Mouse (Mus musculus): ENCODE measurements around the gene Olfr548-ps1. TPM values are rescaled to one million over a fixed set of nuclear protein-coding genes. Genes with fewer than 3 reads are reported as not detected.

The Olfr548-ps1 gene
- polyA plus RNA-seq, 1 experiment: not detected

DNA sequence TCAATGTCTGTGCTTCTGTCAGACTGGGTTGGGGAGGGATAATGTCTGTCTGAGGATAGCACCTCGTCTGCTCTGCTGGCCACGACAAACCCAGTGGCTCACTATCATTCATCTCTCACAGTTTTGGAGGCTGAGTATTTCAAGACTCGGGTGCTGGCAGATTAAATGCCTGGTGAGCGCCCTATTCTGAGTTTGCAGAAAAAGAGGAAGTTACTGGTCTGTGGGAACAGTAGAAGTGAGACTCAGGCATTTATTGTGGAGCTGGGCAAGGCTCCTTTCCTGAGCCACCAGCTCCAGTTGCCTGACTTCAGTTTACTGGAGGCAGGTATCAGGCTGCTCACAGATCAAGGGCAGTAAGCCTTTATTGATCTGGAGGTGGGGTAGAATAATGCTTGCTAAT, 26.6 kb upstream of the Olfr548-ps1 start:
- TF ChIP-seq CTCF (IDR thresholded peaks at IDR 0.05; ENCODE audit: low read depth, low read length) (no peak), POLR2A (IDR thresholded peaks at IDR 0.05; ENCODE audit: borderline replicate concordance, low read depth, low read length) (no peak)
- Histone ChIP-seq H3K27ac (ENCODE audit: insufficient read depth, low read depth, low read length) (no peak overlapping the region), H3K4me3 (ENCODE audit: insufficient read depth, low read length) (no peak overlapping the region), H3K4me1 (ENCODE audit: control insufficient read depth, insufficient read depth, low read length) (peaks cover 9% of the 10 kb centered on the region)

DNA sequence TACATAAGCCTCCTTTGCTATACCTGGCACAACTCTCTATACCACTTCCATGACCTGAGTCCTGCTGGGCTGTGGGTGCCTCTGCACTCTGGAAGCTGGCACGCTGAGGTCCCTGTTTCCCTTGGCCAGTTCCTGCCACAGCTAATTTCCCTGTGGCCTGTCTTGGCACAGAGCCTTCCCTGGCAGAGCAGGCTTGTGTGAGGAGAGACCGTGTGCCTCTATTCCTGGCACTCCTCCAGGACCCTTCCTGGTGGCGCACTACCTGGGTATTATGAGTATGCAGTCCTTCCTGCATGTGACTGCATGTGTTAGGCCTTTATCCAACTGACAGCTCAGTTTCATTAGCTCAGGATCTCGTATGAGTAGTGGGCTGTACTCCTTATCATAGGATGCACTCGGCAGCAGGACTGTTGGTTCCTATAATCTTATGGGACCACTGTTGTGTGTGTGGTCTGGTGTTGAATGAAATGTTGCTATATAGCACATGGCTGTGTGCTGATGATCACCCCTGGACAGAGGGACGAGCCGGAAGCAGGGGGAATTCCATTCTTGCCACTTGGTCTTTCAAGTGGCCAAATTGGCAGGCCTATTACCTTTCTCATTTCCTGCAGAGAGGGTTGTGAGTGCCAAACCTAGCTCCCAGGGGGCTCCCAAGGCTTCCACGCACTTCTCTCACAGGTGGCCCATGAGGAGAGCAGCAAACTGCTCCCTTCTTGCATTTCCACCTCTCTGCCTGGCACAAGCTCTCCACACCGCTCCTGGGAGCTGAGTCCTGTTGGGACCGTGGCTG, 24.2 kb upstream of the Olfr548-ps1 start:
- TF ChIP-seq CTCF (IDR thresholded peaks at IDR 0.05; ENCODE audit: low read depth, low read length) (no peak), POLR2A (IDR thresholded peaks at IDR 0.05; ENCODE audit: borderline replicate concordance, low read depth, low read length) (no peak)
- no peak overlapping the region for H3K4me3 ChIP-seq (ENCODE audit: insufficient read depth, low read length)
- peaks cover 9% of the 10 kb centered on the region for H3K4me1 ChIP-seq (ENCODE audit: control insufficient read depth, insufficient read depth, low read length)
- no peak overlapping the region for H3K27ac ChIP-seq (ENCODE audit: insufficient read depth, low read depth, low read length)

DNA sequence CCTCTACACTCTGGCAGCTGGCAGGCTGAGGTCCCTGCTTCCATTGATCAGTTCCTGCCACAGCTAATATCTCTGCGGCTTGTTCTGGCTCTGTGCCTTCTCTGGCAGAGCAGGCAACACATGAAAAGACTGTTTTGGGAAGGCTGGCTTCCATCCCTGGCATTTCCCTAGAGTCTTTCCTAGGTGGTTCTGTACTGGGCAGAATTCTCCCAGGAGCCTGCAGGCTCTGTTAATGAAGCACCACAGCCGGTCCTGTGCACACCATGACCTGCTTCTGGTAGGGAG, 23.7 kb upstream of the Olfr548-ps1 start:
- Histone ChIP-seq H3K4me1 (ENCODE audit: control insufficient read depth, insufficient read depth, low read length) (peaks cover 9% of the 10 kb centered on the region), H3K27ac (ENCODE audit: insufficient read depth, low read depth, low read length) (no peak overlapping the region), H3K4me3 (ENCODE audit: insufficient read depth, low read length) (no peak overlapping the region)
- TF ChIP-seq CTCF (IDR thresholded peaks at IDR 0.05; ENCODE audit: low read depth, low read length) (no peak), POLR2A (IDR thresholded peaks at IDR 0.05; ENCODE audit: borderline replicate concordance, low read depth, low read length) (no peak)

DNA sequence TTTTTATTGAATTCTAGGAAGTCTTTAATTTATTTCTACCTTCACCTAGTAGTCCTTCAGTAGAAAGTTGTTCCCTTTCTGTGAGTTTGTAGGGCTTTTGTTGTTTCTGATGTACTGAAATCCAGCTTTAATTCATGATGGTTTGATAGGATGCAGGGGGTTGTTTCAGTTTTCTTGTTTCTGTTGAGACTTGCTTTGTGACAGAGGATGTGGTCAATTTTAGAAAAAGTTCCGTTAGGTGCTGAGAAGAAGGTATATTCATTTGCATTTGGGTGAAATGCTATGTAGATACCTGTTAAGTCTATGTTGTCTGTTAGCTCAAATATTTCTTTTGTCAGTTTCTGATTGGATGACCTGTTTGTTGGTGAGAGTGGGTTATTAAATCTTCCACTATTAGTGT, 11.6 kb upstream of the Olfr548-ps1 start:
- Histone ChIP-seq H3K27ac (ENCODE audit: insufficient read depth, low read depth, low read length) (no peak overlapping the region), H3K4me1 (ENCODE audit: control insufficient read depth, insufficient read depth, low read length) (no peaks in the 10 kb centered on the region), H3K4me3 (ENCODE audit: insufficient read depth, low read length) (no peak overlapping the region)
- TF ChIP-seq CTCF (IDR thresholded peaks at IDR 0.05; ENCODE audit: low read depth, low read length): no peak
- no peak for TF ChIP-seq POLR2A (IDR thresholded peaks at IDR 0.05; ENCODE audit: borderline replicate concordance, low read depth, low read length)

DNA sequence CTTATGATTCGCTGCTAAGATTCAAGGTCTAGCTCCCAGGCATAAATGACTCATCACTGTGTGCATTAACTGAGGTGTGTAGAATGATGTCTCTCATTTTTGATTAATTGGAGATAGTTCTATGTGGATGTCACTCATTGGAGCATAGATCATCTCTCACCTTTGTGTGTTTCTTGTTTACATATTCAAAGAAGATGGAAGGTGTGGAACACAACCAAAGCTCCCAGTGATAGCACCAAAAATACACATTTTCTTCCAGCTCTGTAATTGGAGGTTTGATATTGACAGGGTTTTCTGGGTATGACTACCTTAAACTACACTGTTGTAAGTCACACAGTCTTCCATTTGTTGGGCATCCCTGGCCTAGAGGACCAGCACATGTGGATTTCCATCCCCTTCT, 6.2 kb upstream of the Olfr548-ps1 start, which contains the start of gene Olfr547:
TSS of gene Olfr547 (plus strand) at position 301 of the 400 bp plus-strand sequence.
- TF ChIP-seq POLR2A (IDR thresholded peaks at IDR 0.05; ENCODE audit: borderline replicate concordance, low read depth, low read length): no peak
- no peak for TF ChIP-seq CTCF (IDR thresholded peaks at IDR 0.05; ENCODE audit: low read depth, low read length)
- H3K27ac ChIP-seq (ENCODE audit: insufficient read depth, low read depth, low read length): no peak within 1 kb of the TSS
- no peaks in the 10 kb centered on the region for H3K4me1 ChIP-seq (ENCODE audit: control insufficient read depth, insufficient read depth, low read length)
- no peak within 1 kb of the TSS for H3K4me3 ChIP-seq (ENCODE audit: insufficient read depth, low read length)

DNA sequence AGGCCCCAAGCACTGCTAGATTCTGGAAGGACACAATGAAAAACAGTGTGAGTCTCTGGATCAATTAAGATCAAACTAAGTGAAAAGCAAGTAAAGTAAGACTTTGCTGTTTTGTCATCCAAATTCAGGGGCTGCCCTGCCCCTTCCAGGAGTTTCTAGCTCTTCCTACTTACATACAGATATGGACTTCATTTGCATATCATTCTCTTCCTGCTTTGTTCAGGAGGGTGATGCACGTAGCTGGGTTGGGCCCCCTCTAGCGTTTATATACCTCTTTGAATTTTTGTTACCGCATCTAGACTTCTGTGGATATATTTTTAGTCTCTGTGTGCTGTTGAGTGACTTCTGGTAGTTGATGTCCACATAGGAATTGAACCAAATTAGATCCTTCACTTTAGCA, 555 bp downstream of the Olfr548-ps1 start:
- peaks cover 4% of the 10 kb centered on the region; the same call in 1 of the 2 replicates for H3K4me1 ChIP-seq (ENCODE audit: control insufficient read depth, insufficient read depth, low read length)
- TF ChIP-seq CTCF (IDR thresholded peaks at IDR 0.05; ENCODE audit: low read depth, low read length) (no peak), POLR2A (IDR thresholded peaks at IDR 0.05; ENCODE audit: borderline replicate concordance, low read depth, low read length) (no peak)
- H3K4me3 ChIP-seq (ENCODE audit: insufficient read depth, low read length): no peak overlapping the region
- H3K27ac ChIP-seq (ENCODE audit: insufficient read depth, low read depth, low read length): no peak overlapping the region

DNA sequence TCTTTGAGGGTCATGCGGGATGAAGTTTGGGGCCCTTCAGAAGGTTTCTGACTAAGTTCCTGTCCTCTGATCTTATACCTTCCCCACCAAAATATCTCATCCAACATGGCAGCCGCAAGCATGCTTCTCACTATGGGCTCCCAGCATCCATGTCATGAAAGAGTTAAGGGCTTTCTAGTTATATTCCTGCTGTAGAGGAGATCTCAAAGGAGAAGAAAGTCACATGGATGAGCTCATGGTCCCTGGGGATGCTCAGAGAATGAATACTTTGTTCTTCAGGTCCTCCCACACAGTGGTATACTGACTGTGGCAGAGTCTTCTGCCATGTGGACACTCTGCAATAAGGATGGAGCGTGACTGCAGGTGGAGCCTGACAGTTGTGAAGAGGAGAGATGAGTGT, 8.9 kb downstream of the Olfr548-ps1 start, which contains the start of gene Olfr549:
TSS of gene Olfr549 (plus strand) at position 301 of the 400 bp plus-strand sequence.
- Histone ChIP-seq H3K4me3 (ENCODE audit: insufficient read depth, low read length) (no peak within 1 kb of the TSS), H3K4me1 (ENCODE audit: control insufficient read depth, insufficient read depth, low read length) (peaks cover 2% of the 10 kb centered on the region; the same call in 1 of the 2 replicates), H3K27ac (ENCODE audit: insufficient read depth, low read depth, low read length) (no peak within 1 kb of the TSS)
- TF ChIP-seq CTCF (IDR thresholded peaks at IDR 0.05; ENCODE audit: low read depth, low read length) (no peak), POLR2A (IDR thresholded peaks at IDR 0.05; ENCODE audit: borderline replicate concordance, low read depth, low read length) (no peak)

DNA sequence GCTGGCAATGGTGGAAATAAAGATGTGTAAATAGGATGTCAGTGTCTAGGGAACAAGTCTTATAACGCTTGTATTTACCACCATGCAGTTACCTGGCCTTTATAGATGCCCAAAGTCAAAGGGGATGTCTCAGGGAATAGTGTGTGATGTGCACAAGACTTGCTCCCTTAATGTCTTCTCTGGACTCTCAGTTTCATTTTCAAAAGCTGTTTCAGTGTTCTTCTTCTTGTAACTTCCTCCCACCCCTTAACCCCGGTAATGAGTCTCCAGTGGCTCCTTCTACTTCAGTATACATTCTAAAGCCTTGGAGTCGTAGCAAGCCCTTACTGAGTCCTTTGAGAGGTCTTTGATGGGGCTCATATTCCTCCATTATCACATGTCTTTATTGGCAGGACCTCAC, 12.6 kb downstream of the Olfr548-ps1 start:
- H3K27ac ChIP-seq (ENCODE audit: insufficient read depth, low read depth, low read length): no peak overlapping the region
- TF ChIP-seq POLR2A (IDR thresholded peaks at IDR 0.05; ENCODE audit: borderline replicate concordance, low read depth, low read length): no peak
- no peak for TF ChIP-seq CTCF (IDR thresholded peaks at IDR 0.05; ENCODE audit: low read depth, low read length)
- H3K4me3 ChIP-seq (ENCODE audit: insufficient read depth, low read length): no peak overlapping the region
- H3K4me1 ChIP-seq (ENCODE audit: control insufficient read depth, insufficient read depth, low read length): peaks cover 2% of the 10 kb centered on the region; the same call in 1 of the 2 replicates

DNA sequence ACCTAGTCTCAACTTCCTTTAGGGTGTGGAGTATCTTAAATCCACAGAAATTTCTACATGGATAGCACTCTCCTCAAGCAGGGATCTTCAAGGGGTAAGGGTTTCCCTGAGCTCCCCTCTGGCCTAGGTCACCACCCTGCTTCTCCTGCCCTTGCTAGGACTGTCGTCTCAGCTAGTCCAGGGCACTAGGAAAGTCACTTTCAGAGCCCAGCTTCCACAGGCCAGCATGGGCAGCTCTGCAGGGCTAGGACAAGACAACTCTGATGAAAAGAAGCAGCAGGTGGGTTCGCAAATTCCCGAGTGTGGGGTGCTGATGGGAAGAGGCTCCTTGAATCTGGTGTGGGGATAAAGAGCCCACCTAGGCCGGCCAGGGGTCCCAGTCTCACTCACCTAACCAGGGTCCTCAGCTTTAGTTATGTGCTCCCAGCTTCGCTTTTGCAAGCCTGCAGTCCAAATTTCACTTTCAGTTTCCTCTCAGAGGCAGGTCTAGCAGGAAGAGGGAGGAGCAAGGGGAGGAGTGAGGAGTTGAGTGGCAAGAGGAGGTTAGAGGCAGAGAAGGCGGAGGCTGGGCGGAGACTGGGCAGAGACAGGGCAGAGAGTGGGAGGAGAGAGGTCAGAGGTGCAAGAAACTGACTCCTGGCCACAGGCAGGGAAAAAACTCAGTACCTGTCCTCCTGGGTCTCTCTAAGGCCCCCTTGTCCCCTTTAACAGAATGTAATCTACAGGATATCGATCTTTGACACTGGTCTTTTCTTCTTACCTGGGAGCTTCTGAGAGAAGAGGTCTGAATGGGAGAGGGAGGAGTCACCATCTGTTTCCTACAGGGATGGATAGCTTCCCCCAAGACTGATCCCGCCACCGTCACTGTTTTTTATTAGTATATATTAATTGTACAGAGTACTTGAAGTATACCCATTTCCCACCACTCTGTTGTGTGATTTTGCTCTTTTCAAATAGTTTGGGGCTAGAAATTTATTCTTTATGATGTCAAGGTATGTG, 24.6 kb downstream of the Olfr548-ps1 start, which contains the start of gene Trim21:
TSS of gene Trim21 (minus strand) at position 488 of the 999 bp plus-strand sequence.
- no peak for TF ChIP-seq CTCF (IDR thresholded peaks at IDR 0.05; ENCODE audit: low read depth, low read length)
- no peak for TF ChIP-seq POLR2A (IDR thresholded peaks at IDR 0.05; ENCODE audit: borderline replicate concordance, low read depth, low read length)
- peak within 1 kb of the TSS; percentile 19; the same call in 1 of the 2 replicates for H3K27ac ChIP-seq (ENCODE audit: insufficient read depth, low read depth, low read length)
- peaks cover 31% of the 10 kb centered on the region for H3K4me1 ChIP-seq (ENCODE audit: control insufficient read depth, insufficient read depth, low read length)
- H3K4me3 ChIP-seq (ENCODE audit: insufficient read depth, low read length): peak within 1 kb of the TSS; percentile 79

Measured in bone marrow macrophage, adult 2 months (primary cell).